Mouse (Mus musculus): Measurements from ENCODE around the gene Cetn2. TPM values are rescaled to one million over a fixed set of nuclear protein-coding genes. Genes with fewer than 3 reads are reported as not detected.

The Cetn2 gene
- polyA plus RNA-seq, 1 experiment from 2014 or later, result 75.1 TPM

DNA sequence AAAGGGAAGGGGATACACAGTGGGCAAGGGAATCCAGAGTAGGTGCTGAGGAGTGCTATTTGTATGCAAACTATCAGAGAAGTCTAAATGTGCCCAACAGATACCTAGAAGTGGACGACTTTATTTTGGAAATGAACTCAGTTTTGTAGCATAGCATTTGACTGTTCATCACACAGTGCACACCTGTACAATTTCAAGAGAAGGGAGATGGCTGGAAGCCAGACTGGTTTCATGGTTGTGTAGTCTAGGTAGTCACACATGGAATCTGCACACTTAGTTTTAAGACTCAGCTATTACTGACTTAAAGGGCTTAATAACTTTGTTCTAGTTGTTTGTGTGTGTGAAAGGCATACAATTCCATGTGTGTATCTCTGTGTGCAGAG lies 22.2 kb downstream of the Cetn2 start:
- Histone ChIP-seq H3K27me3 (no peaks in the 10 kb centered on the region), H3K27ac (no peak overlapping the region), H3K4me2 (replicated peaks) (no peak overlapping the region), H3K4me3 (no peak overlapping the region), H3K9ac (no peak overlapping the region), H3K4me1 (no peaks in the 10 kb centered on the region), H3K9me3 (no peaks in the 10 kb centered on the region), H3K36me3 (no peaks in the 10 kb centered on the region)
- no peak for ATAC-seq (ENCODE audit: low FRiP score, low read depth)
- 52% methylated on average over 1 of the region's 1 CpGs for WGBS

DNA sequence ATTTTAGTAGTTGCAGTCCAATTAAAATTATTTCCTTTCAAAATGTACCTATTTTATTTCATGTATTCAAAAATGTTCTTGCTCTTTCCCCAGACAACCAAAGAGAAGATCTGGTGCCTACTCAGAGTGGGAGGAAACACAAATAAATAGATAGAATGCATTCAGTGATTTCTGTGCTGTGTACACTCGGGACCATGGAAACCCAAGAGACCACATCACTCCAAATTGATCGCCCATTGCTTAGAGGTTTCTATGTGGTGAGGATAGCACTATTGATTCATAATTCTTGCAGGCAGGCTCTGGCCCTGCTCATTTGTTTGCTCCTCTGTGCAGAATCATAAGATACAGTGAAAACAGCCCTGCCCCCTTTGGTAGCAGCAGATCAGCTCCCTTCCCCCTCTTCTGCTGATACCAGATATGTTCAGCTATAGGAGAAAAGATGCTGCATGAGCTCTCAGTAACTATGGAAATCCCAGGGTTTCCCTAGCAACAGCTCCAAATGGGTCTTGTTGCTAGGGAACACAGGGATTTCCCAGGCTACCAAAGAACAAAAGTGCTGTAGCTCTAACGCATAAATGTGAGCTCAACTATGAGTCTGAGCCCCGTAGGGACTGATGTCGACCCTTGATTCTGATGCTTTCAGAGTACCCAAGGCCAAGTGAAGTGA lies 22.7 kb downstream of the Cetn2 start:
- ATAC-seq (ENCODE audit: low FRiP score, low read depth), result no peak
- WGBS, result 72% methylated on average over 5 of the region's 5 CpGs
- Histone ChIP-seq H3K27ac (no peak overlapping the region), H3K4me1 (no peaks in the 10 kb centered on the region), H3K36me3 (no peaks in the 10 kb centered on the region), H3K4me2 (replicated peaks) (no peak overlapping the region), H3K9ac (no peak overlapping the region), H3K4me3 (no peak overlapping the region), H3K9me3 (no peaks in the 10 kb centered on the region), H3K27me3 (no peaks in the 10 kb centered on the region)

Other genes starting within 250 kb of the Cetn2 start
- gene Gabrq, start 93.2 kb downstream of the Cetn2 start, polyA plus RNA-seq (2015; fragmentation: Nextera tagmentation; extraction: Ambion mirVana), result 0.11 TPM in 2 replicates
- gene Nsdhl, start 146 bp upstream of the Cetn2 start, polyA plus RNA-seq (2015; fragmentation: Nextera tagmentation; extraction: Ambion mirVana), result 22.4 and 22.7 TPM in 2 replicates
- 25.0 and 28.4 TPM in 2 replicates for gene Zfp185, start 68.9 kb upstream of the Cetn2 start, polyA plus RNA-seq (2015; fragmentation: Nextera tagmentation; extraction: Ambion mirVana)
- gene Pnma5, start 118.7 kb upstream of the Cetn2 start, polyA plus RNA-seq (2015; fragmentation: Nextera tagmentation; extraction: Ambion mirVana), result 0.20 and 0.24 TPM in 2 replicates
- gene Pnma3, start 146.4 kb upstream of the Cetn2 start, polyA plus RNA-seq (2015; fragmentation: Nextera tagmentation; extraction: Ambion mirVana), result 0.29 and 0.32 TPM in 2 replicates
- gene Xlr4a, start 164.1 kb upstream of the Cetn2 start, polyA plus RNA-seq (2015; fragmentation: Nextera tagmentation; extraction: Ambion mirVana), result 0.65 and 1.2 TPM in 2 replicates
- 2.4 and 2.8 TPM in 2 replicates for gene Xlr3a, start 178.7 kb upstream of the Cetn2 start, polyA plus RNA-seq (2015; fragmentation: Nextera tagmentation; extraction: Ambion mirVana)
- gene Gm14685, start 198.6 kb upstream of the Cetn2 start, polyA plus RNA-seq (2015; fragmentation: Nextera tagmentation; extraction: Ambion mirVana), result 0.06 and 0.10 TPM in 2 replicates
- not detected in 2 replicates for gene Xlr5b, start 230.4 kb upstream of the Cetn2 start, polyA plus RNA-seq (2015; fragmentation: Nextera tagmentation; extraction: Ambion mirVana)
- not detected in 2 replicates for gene DXBay18, start 231.0 kb upstream of the Cetn2 start, polyA plus RNA-seq (2015; fragmentation: Nextera tagmentation; extraction: Ambion mirVana)

Data from limb, embryonic 13.5 days (tissue).